Mouse (Mus musculus) embryonic fibroblast, embryonic 13.5 days (primary cell): ENCODE measurements around the gene Tax1bp3. TPM values are rescaled to one million over a fixed set of nuclear protein-coding genes. Genes with fewer than 3 reads are reported as not detected.

Experiments used
- H3K27ac ChIP-seq: 2 replicates; pipeline ENCODE4 v1.5.1; 2012; ENCODE audit warnings: low read length, control low read depth, inconsistent platforms; ENCODE audit not compliant: insufficient read depth
- H3K4me1 ChIP-seq: 2 replicates; pipeline ENCODE4 v1.6.1; 2011; ENCODE audit warnings: low read length; ENCODE audit not compliant: control insufficient read depth, insufficient read depth
- H3K4me3 ChIP-seq: 2 replicates; pipeline ENCODE4 v1.5.1; 2011; ENCODE audit warnings: mild to moderate bottlenecking, control low read depth, low read length; ENCODE audit not compliant: insufficient read depth
- CTCF ChIP-seq: IDR thresholded peaks from 2 replicates; pipeline ENCODE4 v1.5.1; 2011; ENCODE audit warnings: mild to moderate bottlenecking, control low read depth, low read length, moderate library complexity, borderline replicate concordance; ENCODE audit not compliant: insufficient read depth
- POLR2A ChIP-seq: IDR thresholded peaks from 2 replicates; pipeline ENCODE4 v1.6.1; 2011; ENCODE audit warnings: low read depth, mild to moderate bottlenecking, control low read depth, low read length, moderate library complexity
- polyA plus RNA-seq: library from polyadenylated mRNA; stranded (reverse); fragments of >200 nt; gene quantifications from 2 replicates; pipeline ENCODE4 v1.2.4, GENCODE M21; 2011; ENCODE audit warnings: low read depth; ENCODE audit not compliant: missing spikeins, insufficient read length

Tax1bp3 gene
- polyA plus RNA-seq, 1 experiment, result 131 TPM

DNA sequence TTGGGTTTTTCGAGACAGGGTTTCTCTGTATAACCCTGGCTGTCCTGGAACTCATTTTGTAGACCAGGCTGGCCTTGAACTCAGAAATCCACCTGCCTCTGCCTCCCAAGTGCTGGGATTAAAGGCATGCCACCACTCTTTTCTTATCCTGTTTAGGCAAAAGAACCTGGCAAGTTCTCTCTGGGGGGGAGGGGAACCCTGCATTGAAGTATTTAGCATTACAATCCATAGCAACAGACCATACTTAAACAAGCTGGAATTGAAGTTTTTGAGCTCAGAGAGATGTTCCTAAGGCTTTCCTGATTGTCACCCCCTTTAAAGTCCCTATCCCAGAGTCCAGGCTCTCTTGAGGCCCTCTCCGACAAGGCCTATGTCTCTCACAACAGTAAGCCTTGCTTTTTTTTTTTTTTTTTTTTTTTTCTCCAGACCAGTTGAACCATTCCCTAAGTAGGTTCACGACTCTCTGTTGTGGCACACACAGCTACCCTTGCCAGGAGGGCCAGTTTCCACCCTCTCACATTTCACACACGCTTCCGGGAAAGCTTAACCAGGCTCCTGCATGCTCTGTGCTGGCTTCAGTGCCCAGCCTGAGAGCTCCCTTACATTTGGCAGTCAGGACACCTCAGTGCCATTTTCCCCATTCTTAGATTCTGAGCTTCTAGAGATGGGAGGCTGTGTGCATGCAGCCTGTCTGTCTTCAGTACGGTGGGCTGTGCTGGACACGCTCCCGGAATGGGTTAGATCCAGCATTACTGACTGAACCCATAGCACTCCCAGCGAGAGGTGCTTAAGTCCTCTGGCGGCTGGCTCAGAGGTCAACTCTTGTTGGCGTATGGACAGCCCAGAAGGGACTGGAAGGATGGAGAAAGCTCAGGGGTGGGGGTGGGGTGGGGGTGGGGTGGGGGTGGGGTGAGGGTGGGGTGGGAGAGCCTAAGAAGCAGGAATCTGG is 30.6 kb upstream of the Tax1bp3 start:
- Histone ChIP-seq H3K27ac (no peak overlapping the region), H3K4me3 (no peak overlapping the region), H3K4me1 (no peaks in the 10 kb centered on the region)
- TF ChIP-seq POLR2A, result no peak

DNA sequence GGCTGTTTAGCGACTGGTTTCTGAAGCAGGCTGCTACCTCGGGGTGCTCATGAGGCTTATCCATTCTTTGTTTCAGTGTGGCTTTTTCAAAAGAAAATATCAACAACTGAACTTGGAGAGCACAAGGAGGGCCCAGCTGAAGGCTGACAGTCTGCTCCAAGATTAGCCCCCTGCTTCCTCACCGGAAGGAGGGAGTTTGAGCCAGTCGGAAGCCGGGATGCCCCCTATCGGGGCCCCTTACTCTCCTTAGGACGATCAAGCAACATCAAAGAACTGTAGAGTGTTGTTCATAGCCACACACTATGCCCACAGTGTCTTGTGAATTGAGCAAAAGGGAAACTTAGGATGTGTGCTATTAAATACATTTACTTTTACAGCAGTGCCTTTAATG is 29.9 kb upstream of the Tax1bp3 start:
- TF ChIP-seq POLR2A (no peak), CTCF (no peak)
- Histone ChIP-seq H3K27ac (no peak overlapping the region), H3K4me1 (no peaks in the 10 kb centered on the region), H3K4me3 (no peak overlapping the region)

GRCm38 (mm10) chr11:73148209-73148608 is 28.7 kb upstream of the Tax1bp3 start:
- Histone ChIP-seq H3K4me3 (no peak overlapping the region), H3K27ac (no peak overlapping the region), H3K4me1 (no peaks in the 10 kb centered on the region)
- no peak for TF ChIP-seq CTCF
- no peak for TF ChIP-seq POLR2A

GRCm38 (mm10) chr11:73155071-73155470 is 21.8 kb upstream of the Tax1bp3 start:
- no peak for TF ChIP-seq POLR2A
- no peak for TF ChIP-seq CTCF
- no peak overlapping the region for H3K27ac ChIP-seq
- no peaks in the 10 kb centered on the region; the same call in 1 of the 2 replicates for H3K4me1 ChIP-seq
- no peak overlapping the region for H3K4me3 ChIP-seq

DNA sequence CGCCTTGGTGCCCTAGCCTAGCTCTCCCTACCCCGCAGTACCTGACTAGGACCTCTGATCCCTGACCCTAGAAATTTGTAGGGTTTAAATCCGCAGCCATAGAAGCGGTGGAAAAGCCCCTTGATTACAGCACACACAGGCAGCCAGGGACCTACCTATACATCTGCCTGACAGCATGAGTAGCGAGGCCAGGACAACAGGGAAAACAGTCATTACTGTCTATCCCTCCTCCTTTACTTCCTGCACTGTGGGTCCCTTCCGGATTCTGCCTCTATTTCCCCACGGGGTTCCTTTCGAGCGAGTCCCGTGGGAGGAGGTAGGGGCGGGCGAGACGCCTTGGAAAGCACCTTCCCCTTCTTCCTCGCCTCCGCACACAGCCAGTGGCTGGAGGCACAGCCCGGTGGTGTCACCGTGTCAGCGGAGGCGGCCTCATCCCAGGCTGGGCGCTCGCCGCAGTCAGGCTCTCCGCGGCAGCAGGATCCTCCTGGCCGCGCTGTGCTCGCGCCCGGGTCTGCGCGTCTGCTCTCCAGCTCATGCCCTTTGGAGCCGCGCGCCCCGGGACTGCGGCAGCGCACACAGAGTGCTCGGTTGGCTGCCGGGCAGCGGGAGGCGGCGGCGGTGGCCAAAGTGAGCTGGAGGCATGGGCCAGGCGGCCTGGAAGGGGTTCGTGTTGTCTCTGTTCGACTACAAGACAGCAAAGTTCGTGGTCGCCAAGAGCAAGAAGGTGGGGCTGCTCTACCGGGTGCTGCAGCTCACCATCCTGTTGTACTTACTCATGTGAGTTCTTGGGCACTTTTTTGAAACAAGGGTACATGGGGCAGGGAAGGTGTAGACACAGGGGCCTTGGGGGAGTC is 16.7 kb upstream of the Tax1bp3 start, which contains the start of gene P2rx5:
TSS of gene P2rx5 (plus strand) at position 465 of the 854 bp plus-strand sequence.
- Histone ChIP-seq H3K4me1 (peaks cover 8% of the 10 kb centered on the region), H3K27ac (peak within 1 kb of the TSS; percentile 18; the same call in 1 of the 2 replicates), H3K4me3 (peak within 1 kb of the TSS; percentile 38)
- TF ChIP-seq POLR2A, result peak; percentile 47; the same call in 1 of the 2 replicates
- no peak for TF ChIP-seq CTCF

DNA sequence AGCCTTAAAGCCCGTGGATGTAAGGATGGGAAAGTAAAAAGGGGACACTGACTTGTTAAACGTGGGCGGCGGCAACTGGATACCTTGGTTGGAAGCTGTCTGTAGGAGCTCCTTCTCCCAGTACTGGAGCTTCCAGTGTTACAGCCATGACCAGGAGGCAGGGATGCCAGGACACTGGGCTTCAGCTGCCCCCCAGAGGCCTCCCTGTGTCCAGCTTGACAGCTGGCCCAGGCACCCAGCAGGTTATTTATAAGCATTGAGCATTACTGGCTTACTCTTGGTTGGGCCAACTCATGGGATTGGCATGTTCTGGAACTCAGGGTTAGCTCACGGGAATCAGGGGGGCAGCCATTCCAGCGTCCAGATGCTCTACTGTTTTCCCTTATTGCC is 16.1 kb upstream of the Tax1bp3 start:
- peak overlapping the region; percentile 38 for H3K4me3 ChIP-seq
- peak overlapping the region; percentile 18; the same call in 1 of the 2 replicates for H3K27ac ChIP-seq
- TF ChIP-seq POLR2A, result no peak
- 0 out of 2 replicates have a peak, but pooled peaks have one; percentile 4 for TF ChIP-seq CTCF
- H3K4me1 ChIP-seq, result peaks cover 8% of the 10 kb centered on the region

- Histone ChIP-seq H3K4me1 (peaks cover 8% of the 10 kb centered on the region), H3K4me3 (no peak overlapping the region; the same call in 1 of the 2 replicates), H3K27ac (peak overlapping the region; percentile 18; the same call in 1 of the 2 replicates)
- TF ChIP-seq POLR2A (no peak), CTCF (no peak)
These were observed 15.3 kb upstream of the Tax1bp3 start for GRCm38 (mm10) chr11:73161616-73162015.

GRCm38 (mm10) chr11:73162284-73162683 is 14.6 kb upstream of the Tax1bp3 start:
- Histone ChIP-seq H3K27ac (no peak overlapping the region), H3K4me1 (peaks cover 8% of the 10 kb centered on the region), H3K4me3 (no peak overlapping the region)
- TF ChIP-seq CTCF (no peak), POLR2A (no peak)

DNA sequence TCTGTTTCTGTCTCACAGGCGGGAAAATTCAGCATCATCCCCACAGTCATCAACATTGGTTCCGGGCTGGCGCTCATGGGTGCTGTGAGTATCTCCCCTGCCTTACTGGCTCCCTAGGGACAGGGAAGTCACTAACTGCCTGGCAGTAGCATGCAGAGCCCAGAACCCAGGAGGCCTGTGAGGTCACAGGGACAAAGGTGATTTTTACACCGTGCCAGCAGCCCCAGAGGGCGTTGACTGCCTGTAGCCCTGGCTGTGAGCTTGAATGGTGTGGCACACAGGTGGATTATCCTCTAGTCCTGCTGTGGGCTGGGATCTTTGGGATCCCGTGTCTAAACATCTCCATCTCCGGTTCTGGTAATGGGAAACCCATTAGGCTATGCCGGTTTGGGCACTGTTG is 8.8 kb upstream of the Tax1bp3 start:
- H3K4me3 ChIP-seq, result no peak overlapping the region
- H3K4me1 ChIP-seq, result peaks cover 3% of the 10 kb centered on the region; the same call in 1 of the 2 replicates
- TF ChIP-seq CTCF (no peak), POLR2A (no peak)
- no peak overlapping the region for H3K27ac ChIP-seq
